Mouse (Mus musculus) cerebellum, postnatal 36 days (tissue): ENCODE measurements at regions not wholly inside any gene's neighbourhood (a gene's known extent, or its start where the extent isn't known, plus 50 kb on each side); places are given as distances from the start of the nearest gene placed in this dataset.
"Not testable (repeated sequence)": the region's sequence is repeated elsewhere in the genome, so short reads cannot be mapped to it uniquely, and the experiment has no call there.

Source experiments
- DNase-seq, 2 experiments: peaks; one replicate each; pipeline ENCODE4 v3.0.0; 2021 to 2022; ENCODE audit warnings: mixed read lengths in 2 of 2

DNA sequence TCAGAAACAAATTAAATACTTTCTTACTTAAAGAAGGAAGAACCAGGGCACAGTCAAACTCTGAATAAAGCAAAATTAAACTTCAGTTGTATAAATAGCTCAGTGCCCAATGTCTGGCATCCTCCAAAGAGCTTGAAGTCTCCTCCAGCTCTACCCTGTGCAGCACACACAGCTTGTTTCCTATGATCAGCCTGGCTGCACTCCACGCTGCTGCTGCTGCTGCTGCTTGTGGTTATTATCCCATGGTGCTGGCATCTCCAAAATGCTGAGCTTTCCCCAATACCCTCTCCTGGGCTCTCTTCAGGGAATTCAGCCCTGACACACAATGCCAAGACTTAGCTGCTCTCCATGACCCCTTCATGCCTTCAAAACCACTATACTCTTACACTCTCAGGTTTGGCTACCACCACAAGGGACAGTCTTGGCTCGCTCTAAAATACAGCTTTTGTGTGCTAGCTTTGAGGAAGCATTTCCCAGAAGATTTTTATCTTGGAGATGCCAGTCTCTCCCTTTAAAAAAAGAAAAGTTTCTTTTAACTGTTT lies 121.0 kb downstream of the Rab10 start:
- DNase-seq, result not testable (repeated sequence)

- DNase-seq, result no peak
Measured at GRCm38 (mm10) chr12:3188137-3188536, 121.6 kb downstream of the Rab10 start.

DNA sequence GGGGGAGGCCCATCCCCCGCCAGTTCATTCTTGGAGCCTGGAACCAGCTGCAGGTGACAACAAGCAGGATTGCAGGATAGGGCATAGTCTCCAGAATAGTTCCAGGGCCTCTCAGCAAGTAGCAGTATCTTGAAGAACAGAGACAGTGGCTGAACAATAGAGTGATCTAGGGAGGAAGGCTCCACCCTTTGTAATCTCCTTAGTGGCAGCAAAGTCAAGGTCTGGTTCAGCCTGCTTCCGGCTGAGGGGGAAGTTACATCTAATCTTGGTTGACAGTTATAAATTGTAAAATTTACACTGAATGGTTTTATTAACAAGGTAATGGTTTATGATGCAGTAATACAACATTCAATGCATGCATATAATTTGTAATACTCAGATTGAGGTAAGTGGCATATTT lies 136.4 kb downstream of the Rab10 start:
- no peak for DNase-seq

DNA sequence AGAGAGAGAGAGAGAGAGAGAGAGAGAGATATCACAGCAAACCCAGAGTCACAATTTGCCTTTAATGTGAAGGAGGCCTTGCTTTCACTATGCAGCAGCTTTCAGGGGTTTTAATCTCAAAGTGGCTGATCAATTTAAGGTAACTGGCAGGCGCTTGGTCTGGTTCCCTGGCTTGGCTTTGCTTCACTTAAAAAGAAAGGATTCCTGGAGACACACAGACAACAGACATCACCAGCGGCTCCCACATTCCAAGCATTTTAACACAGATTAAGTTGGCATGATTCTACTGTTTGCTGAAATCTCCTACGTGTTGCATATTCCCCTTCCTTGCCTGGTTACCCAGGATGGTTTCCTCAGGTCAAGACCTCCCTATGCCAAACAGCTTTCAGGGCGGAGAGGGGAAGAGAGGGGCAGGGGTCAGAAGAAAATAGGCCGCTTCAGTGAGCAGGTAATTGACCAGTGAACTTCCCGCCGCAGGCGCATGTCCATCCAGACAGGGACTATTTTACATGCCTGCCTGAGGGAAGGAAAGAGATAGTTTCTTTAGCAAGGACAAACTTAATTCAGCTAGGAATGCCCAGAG lies 140.0 kb downstream of the Rab10 start:
- not testable (repeated sequence) for DNase-seq

DNA sequence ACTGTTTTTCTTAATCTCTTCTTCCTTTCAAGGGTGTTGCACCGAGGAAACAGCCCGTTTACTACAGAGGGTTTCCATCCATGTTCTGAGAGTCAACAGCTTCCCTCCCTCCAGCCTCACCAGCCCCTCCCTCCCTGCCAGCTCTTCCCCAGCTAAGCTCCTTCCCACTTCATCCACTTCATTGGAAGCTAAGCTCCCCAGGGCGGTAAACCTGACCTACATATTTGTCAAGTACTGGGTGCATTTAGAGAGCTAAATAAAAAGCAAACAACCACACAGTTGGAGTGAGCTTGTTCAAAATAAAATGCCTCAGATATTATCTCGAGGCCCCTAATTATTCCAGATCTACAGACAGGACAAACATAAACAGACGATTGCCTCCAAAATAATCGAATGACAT lies 148.1 kb downstream of the Rab10 start:
- DNase-seq, result not testable (repeated sequence)

- not testable (repeated sequence) for DNase-seq
Measured at GRCm38 (mm10) chr12:3158771-3159170, 151.0 kb downstream of the Rab10 start.

DNA sequence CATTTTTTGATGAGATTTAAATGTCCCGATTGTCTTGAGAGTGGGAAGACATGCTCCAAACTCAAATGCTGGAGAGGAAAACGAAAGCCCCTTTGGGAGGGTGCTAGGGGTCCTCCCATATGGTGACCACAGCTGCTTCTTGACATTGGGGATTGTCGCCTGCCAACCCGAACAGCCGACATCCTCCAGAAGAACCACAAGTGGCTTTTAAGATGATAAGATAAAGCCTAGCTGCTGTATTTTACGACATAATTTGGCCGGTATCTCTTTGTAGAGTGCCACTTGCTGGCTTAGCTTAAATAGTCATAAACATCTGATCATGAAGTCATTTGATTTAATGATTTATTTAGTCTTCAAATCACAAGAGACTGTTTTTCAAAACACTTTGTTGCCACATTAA lies 156.1 kb downstream of the Rab10 start:
- not testable (repeated sequence) for DNase-seq

GRCm38 (mm10) chr12:3132553-3132952 lies 177.2 kb downstream of the Rab10 start:
- DNase-seq, result not testable (repeated sequence)

- not testable (repeated sequence) for DNase-seq
Measured at GRCm38 (mm10) chr12:3131149-3131751, 178.5 kb downstream of the Rab10 start.

DNA sequence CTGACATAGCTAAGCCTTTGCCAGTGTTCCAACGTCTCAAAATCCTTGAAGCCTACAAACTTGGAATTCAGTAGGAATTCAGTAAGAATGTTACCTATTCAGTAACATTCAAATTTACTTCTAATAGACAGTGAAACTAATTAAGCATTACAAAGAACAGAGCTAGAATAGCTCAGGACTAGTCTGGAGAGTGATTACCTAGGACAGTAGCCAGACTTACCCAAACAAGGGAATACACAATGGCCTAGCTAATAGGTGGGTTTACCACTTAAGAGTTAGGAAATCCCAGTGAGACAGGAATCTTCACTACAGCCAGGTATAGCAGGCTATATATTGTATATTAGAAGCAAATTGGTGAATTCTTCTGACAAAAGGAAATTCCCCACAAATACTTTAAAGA lies 182.4 kb downstream of the Rab10 start:
- DNase-seq, result not testable (repeated sequence)

- DNase-seq, result no peak
Measured at GRCm38 (mm10) chr12:3124036-3124435, 185.7 kb downstream of the Rab10 start.

DNA sequence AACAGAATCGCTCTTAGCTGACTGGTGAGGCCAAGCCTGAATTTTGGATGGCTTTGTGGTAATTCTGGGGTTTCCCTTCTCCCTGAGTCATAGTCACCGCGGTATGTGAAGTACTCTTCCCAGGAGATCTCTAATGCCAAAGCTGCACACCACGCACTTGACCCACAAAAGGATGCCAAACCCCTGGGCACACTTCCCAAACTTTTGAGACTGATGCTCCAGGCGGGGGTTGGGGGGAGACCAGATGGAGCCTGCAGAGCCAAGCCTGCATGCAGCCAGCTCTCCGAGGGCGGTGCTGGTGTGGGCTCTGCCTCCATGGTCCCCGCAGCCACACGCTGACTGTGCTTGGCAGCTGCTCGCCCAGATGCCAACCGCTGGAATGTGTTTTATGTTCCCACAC lies 199.2 kb downstream of the Rab10 start:
- not testable (repeated sequence) for DNase-seq

GRCm38 (mm10) chr12:3109671-3110070 lies 200.1 kb downstream of the Rab10 start:
- peak; percentile 4 to 37 for DNase-seq

GRCm38 (mm10) chr12:3101963-3102362 lies 207.8 kb downstream of the Rab10 start:
- DNase-seq, result not testable (repeated sequence)

DNA sequence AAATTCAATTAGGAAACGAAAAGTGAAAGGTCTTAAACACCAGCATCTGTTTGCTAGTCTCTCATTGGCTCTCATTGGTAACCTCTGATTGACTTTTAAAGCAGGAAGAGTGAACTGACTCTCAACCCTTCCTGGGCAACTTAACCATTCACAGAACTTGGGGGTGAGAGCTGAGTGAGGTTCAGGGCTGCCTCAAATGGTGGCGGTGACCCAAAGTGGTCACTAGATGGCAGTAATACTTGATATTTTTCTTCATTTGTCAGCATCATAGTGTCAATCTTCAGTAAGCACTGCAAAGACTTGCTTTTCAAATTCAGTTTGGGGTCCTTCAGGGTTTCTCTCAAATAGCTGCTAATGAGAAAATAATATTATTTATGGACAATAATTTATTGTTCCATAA lies 211.6 kb downstream of the Rab10 start:
- peak; percentile 33 to 44 for DNase-seq

- DNase-seq, result no peak
Measured at GRCm38 (mm10) chr12:3094509-3094908, 215.3 kb downstream of the Rab10 start.

DNA sequence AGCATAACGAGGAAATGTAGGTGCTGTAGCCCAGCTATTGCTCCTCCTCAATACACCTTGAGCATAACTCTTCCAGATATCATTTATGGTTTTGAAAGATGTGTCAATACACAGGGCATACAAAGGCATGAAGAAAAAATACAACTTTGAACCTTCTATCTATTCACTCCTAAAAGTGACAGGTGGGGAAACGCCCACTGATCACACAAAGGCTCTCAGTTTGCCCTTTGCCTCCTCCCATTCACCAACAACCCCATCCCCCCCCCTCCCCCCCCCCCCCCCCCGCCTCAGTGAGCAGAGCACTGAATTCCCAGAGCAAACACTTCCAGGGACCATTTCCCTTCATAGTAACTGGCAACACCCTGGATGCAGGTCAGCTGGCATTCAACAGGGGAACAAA lies 216.8 kb downstream of the Rab10 start:
- not testable (repeated sequence) for DNase-seq

DNA sequence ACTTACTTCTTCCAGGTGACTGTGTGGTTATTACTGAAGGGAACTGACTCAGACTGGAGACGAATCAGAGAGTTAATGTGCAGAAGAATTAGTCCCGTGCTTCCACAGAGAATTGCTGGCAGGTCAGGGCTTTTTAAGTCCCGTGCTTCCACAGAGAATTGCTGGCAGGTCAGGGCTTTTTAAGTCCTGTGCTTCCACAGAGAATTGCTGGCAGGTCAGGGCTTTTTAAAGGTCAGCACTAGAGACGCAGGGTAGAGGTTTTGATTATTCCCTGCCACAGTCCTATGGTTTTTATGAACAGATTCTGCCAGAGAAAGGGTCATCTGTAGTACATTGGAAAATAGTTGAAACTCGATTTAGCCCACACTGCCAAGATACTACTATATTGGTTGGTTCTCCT lies 260.2 kb downstream of the Rab10 start:
- DNase-seq, result not testable (repeated sequence)

DNA sequence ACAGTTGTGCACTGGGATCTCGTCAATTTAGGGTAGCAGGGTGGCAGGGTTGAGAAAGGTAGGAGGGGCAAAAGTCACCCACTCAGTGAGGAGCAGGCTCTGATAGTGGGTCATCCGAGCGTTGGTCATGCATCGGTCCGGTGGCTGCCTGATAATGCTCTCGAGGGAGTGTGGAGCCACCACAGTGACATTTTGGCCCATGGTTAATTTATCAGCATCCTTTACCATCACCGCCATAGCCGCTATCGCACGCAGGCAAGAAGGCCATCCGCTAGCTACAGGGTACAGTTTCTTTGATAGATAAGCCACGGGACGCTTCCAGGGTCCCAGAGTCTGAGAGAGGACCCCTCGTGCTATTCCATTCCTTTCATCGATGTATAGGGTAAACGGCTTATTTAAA lies 291.3 kb downstream of the Rab10 start:
- not testable (repeated sequence) for DNase-seq

DNA sequence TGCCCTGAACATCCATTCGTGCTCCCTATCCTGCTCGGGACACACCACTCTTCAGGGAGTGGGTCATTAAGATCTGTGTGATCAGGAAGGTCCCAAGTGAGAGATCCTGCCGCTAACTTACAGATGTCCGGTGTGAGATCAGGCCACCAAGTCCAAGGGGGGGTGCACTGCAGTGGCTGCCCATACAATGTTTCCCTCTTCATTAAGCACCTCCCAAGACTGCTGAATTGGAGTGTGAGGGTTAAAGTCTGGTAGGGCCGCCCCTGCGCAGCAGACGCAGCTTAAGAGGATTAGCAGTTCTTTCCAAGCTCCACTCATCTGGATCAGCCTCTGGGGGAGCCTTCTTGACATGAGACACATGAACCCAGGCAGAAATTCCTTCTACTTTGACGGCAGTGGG lies 293.0 kb downstream of the Rab10 start:
- not testable (repeated sequence) for DNase-seq
